Mouse (Mus musculus) stomach, postnatal 0 days (tissue): ENCODE results near the gene Gm40193. TPM values are rescaled to one million over a fixed set of nuclear protein-coding genes. Genes with fewer than 3 reads are reported as not detected.

Experiments used
- ATAC-seq: fragments of 200-750 bp; cut with Nextera tagmentation; 2 replicates; pipeline ENCODE4 v1.8.0; 2017; ENCODE audit not compliant: low FRiP score, low TSS enrichment
- DNase-seq: peaks from one replicate; pipeline ENCODE4 v3.0.0-alpha.2; 2016; ENCODE audit warnings: low spot score
- H3K27ac ChIP-seq: fragments of 300-500 bp; sonication (generic); replicated peaks from 2 replicates; pipeline ENCODE4 v1.5.1; 2014; ENCODE audit warnings: mild to moderate bottlenecking, control low read depth
- H3K27me3 ChIP-seq: fragments of 300-500 bp; sonication (generic); 2 replicates; pipeline ENCODE4 v1.6.1; 2014; ENCODE audit warnings: low read length; ENCODE audit not compliant: control insufficient read depth, insufficient read depth
- H3K36me3 ChIP-seq: fragments of 300-500 bp; sonication (generic); 2 replicates; pipeline ENCODE4 v1.6.1; 2014; ENCODE audit warnings: low read length, mixed read lengths; ENCODE audit not compliant: control insufficient read depth, insufficient read depth
- H3K4me1 ChIP-seq: fragments of 300-500 bp; sonication (generic); replicated peaks from 2 replicates; pipeline ENCODE4 v1.6.1; 2014; ENCODE audit warnings: antibody characterized with exemption; ENCODE audit not compliant: control insufficient read depth, insufficient read depth
- H3K4me2 ChIP-seq: fragments of 300-500 bp; sonication (generic); replicated peaks from 2 replicates; pipeline ENCODE4 v1.6.1; 2014; ENCODE audit warnings: low read depth, mild to moderate bottlenecking, control low read depth, moderate library complexity
- H3K4me3 ChIP-seq: fragments of 300-500 bp; sonication (generic); 2 replicates; pipeline ENCODE4 v1.5.1; 2014; ENCODE audit warnings: low read depth, low read length, control low read depth
- H3K9ac ChIP-seq: fragments of 300-500 bp; sonication (generic); 2 replicates; pipeline ENCODE4 v1.6.1; 2014; ENCODE audit warnings: mild to moderate bottlenecking, low read length, control low read depth, mixed read lengths
- H3K9me3 ChIP-seq: fragments of 300-500 bp; sonication (generic); 2 replicates; pipeline ENCODE4 v1.6.1; 2016; ENCODE audit warnings: low read length; ENCODE audit not compliant: control insufficient read depth
- CTCF ChIP-seq: IDR thresholded peaks from 2 replicates; pipeline ENCODE4 v1.5.1; 2016; ENCODE audit warnings: antibody characterized with exemption, low read depth, mild to moderate bottlenecking, moderate library complexity
- EP300 ChIP-seq: optimal IDR thresholded peaks from 2 replicates; pipeline ENCODE3; 2016; ENCODE audit warnings: antibody characterized with exemption
- WGBS: fragments of 180-500 bp; shearing (Covaris S2); extraction: QIAGEN DNeasy Blood & Tissue Kit; methylation state at CpG from one replicate; pipeline ENCODE4 v1.1.7; 2014; 5-methylcytosine and 5-hydroxymethylcytosine counted together
- polyA plus RNA-seq: library from polyadenylated mRNA; unstranded; fragments of >200 nt; fragmentation: Nextera tagmentation; extraction: Ambion mirVana; gene quantifications from 2 replicates; pipeline ENCODE4 v1.2.1, GENCODE M21; 2015

Gm40193 gene
- polyA plus RNA-seq, 1 experiment from 2014 or later: not detected

DNA sequence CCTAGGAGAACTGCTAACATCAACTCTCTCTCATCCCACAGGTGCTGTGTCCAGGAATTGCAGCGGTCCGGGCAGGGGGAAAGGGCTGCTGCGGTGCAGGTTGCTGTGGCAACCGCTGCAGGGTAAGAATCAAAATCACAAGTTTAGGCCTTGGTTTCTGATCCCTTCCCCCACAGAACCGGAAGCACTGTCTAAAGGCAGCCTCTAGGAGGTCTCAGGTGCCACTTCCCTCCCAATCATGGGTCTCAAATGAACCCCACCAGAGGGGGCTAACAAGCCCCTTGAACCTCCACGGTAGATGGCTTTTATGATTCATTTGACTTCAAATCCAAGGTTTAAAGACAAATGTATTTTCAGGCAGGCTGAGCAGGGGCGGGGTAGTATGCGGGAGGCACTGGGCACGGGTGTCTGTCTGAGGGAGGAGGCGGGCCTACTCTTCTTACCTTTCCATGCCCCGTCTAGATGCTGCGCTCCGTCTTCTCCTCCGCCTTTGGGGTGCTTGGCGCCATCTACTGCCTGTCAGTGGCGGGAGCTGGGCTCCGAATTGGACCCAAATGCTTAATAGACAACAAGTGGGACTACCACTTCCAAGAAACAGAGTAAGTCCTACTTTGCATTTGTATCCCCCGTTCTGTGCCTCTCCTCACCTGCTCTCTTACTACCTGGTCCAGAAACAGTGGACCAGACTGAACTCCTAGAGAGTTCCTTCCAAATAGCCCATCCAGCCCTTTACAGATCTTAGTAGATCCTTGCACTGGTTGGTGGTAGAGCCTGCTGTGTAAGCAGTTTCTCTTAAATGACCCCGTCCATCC lies 22.8 kb downstream of the Gm40193 start:
- Histone ChIP-seq H3K4me2 (no peak overlapping the region), H3K9me3 (no peaks in the 10 kb centered on the region), H3K27me3 (no peaks in the 10 kb centered on the region), H3K36me3 (no peaks in the 10 kb centered on the region), H3K27ac (no peak overlapping the region), H3K4me3 (no peak overlapping the region), H3K4me1 (no peaks in the 10 kb centered on the region), H3K9ac (no peak overlapping the region)
- 12% methylated on average over 19 of the region's 19 CpGs for WGBS
- ATAC-seq (peak; percentile 48; the same call in 1 of the 2 replicates), DNase-seq (peak; percentile 65)
- TF ChIP-seq CTCF (peak; percentile 81), EP300 (no peak)

DNA sequence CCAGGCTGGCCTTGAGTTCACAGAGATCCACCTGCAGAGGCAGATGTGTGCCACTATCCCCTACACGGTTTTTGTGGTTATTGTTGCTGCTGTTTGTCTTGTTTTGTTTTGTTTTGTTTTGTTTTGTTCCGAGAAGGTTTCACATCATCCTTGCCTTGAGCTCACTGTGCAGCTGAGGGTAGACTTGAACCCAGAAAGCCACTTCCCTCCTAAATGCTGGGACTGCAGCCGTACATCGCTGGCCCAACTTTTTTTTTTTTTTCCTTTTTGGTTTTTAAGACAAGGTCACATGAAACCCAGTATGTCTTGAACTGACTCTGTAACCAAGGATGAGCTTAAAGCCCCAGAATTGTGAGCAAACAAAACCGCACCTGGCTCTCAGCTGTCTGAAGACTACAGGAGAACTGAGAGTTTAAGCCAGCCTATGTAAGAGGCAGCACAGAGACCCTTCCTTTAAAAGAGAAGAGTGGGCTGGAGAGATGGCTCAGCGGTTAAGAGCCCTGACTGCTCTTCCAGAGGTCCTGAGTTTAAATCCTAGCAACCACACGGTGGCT lies 25.7 kb downstream of the Gm40193 start:
- no peak for DNase-seq
- TF ChIP-seq EP300: no peak
- TF ChIP-seq CTCF: no peak

DNA sequence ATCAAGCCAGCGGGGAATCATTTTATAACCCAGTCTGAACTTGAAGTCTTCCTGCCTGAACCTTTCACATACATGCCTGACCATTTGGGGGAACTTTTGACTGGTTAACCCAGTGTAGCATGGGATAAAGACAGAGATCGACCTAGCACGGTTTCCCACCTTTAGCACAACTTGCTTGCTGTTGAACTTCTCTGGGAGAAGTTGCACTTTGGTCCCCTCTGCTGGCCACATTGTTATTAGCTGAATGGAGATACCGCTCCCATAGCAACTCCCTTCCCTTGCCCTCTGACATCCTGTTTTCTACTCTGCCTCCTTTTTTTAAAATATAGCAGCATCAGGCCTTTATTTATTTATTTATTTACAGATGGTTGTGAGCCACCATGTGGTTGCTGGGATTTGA lies 26.4 kb downstream of the Gm40193 start:
- ATAC-seq (peak; percentile 31; the same call in 1 of the 2 replicates), DNase-seq (peak; percentile 83)
- H3K36me3 ChIP-seq: no peaks in the 10 kb centered on the region
- H3K4me1 ChIP-seq: no peaks in the 10 kb centered on the region
- H3K27ac ChIP-seq: no peak overlapping the region
- H3K27me3 ChIP-seq: no peaks in the 10 kb centered on the region
- H3K4me2 ChIP-seq: peak overlapping the region; percentile 15; the same call in 1 of the 2 replicates
- WGBS: 20% methylated on average over 4 of the region's 4 CpGs
- H3K9me3 ChIP-seq: no peaks in the 10 kb centered on the region
- H3K9ac ChIP-seq: no peak overlapping the region
- H3K4me3 ChIP-seq: no peak overlapping the region
- TF ChIP-seq EP300: no peak
- peak; percentile 84 for TF ChIP-seq CTCF

More for the DNA sequence above, 25.7 kb downstream of the Gm40193 start:
- Histone ChIP-seq H3K36me3 (no peaks in the 10 kb centered on the region), H3K27ac (no peak overlapping the region), H3K4me2 (no peak overlapping the region), H3K9ac (no peak overlapping the region), H3K4me3 (no peak overlapping the region), H3K9me3 (no peaks in the 10 kb centered on the region), H3K4me1 (no peaks in the 10 kb centered on the region), H3K27me3 (no peaks in the 10 kb centered on the region)
- no peak for ATAC-seq
- 72% methylated on average over 7 of the region's 7 CpGs for WGBS

DNA sequence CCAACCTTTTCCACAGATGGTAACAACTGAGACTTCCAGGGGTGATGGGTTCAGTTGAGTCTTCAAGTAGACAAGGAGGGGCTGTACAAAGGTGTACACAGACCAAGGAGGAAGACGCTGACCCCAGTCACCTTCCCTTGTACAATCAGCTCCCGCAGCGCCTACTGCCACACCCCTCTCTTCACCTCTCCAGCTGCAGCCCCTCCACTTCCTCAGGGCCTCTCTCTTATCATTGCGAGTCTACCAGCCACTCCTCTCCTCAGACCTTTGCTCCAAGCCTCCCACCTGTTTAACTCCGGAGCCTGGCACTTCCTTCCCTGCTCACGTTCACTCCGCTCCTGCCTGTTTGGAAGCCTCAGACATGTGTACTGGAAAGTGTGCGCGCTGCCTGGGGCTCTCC lies 27.8 kb downstream of the Gm40193 start, which contains the start of gene Tm4sf5:
Gene Tm4sf5 (plus strand): TSS at position 275 of the 400 bp plus-strand sequence.
- DNase-seq (peak; percentile 81), ATAC-seq (peak; percentile 88)
- TF ChIP-seq CTCF (no peak), EP300 (no peak)
- no peaks in the 10 kb centered on the region for H3K9me3 ChIP-seq
- 0 out of 2 replicates have a peak within 1 kb of the TSS, but pooled peaks have one; percentile 1 for H3K9ac ChIP-seq
- H3K4me1 ChIP-seq: no peaks in the 10 kb centered on the region
- peak within 1 kb of the TSS; percentile 39 for H3K4me2 ChIP-seq
- WGBS: 37% methylated on average over 9 of the region's 9 CpGs
- H3K36me3 ChIP-seq: no peaks in the 10 kb centered on the region
- no peaks in the 10 kb centered on the region for H3K27me3 ChIP-seq
- 0 out of 2 replicates have a peak within 1 kb of the TSS, but pooled peaks have one; percentile 8 for H3K4me3 ChIP-seq
- H3K27ac ChIP-seq: peak within 1 kb of the TSS; percentile 71

DNA sequence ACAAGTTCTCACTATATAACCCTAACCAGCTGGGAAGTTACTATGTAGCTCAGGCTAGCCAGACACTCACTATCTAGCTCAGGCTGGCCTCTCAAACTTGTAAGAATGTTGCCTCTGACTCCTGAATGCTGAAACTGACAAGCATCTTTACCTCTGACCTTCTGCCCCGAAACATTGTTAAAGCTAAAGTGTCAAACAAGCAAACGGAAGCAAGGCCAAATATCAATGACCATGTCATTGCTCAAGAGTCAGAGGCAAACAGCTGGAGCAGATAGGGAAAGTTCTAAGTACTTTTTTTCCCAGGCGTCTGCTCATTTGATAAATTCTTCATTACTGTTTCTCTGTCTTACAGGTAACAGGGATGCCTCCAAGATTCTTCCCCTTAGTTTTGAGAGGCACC lies 30.7 kb downstream of the Gm40193 start:
- TF ChIP-seq CTCF (no peak), EP300 (no peak)
- no peaks in the 10 kb centered on the region for H3K36me3 ChIP-seq
- H3K4me3 ChIP-seq: no peak overlapping the region
- 35% methylated on average over 3 of the region's 3 CpGs for WGBS
- H3K9me3 ChIP-seq: no peaks in the 10 kb centered on the region
- no peak for DNase-seq
- H3K4me1 ChIP-seq: no peaks in the 10 kb centered on the region
- no peak overlapping the region for H3K9ac ChIP-seq
- no peak overlapping the region for H3K4me2 ChIP-seq
- H3K27me3 ChIP-seq: no peaks in the 10 kb centered on the region
- ATAC-seq: no peak
- H3K27ac ChIP-seq: no peak overlapping the region

DNA sequence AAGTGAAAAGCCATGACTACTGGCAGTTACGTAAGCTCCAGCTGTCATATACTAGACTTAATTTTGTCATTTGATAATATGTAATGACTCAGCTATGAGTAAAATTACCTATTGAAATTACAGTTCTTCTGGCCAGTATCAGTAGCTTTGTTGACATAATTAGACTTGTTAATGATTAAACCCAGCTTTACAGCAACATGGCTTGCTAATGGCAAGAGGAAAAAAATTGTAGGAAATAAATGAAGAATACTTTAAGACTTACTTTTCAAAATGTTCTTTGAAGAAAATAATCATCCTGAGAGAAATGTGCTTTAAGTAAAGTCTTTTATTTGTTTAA lies 32.3 kb downstream of the Gm40193 start:
- Histone ChIP-seq H3K9ac (no peak overlapping the region), H3K4me1 (no peaks in the 10 kb centered on the region), H3K4me2 (no peak overlapping the region), H3K27ac (no peak overlapping the region), H3K36me3 (no peaks in the 10 kb centered on the region), H3K9me3 (no peaks in the 10 kb centered on the region), H3K4me3 (no peak overlapping the region), H3K27me3 (no peaks in the 10 kb centered on the region)
- TF ChIP-seq CTCF (no peak), EP300 (no peak)
- DNase-seq (no peak), ATAC-seq (peak; percentile 60)
- 46% methylated on average over 1 of the region's 1 CpGs for WGBS
